Mouse (Mus musculus): ENCODE results near the gene Eefsec.

Gene Eefsec

GRCm38 (mm10) chr6:88342965-88343364, 103.4 kb downstream of the Eefsec start:
- DNase-seq (ENCODE audit: low spot score) = no peak

- no peak for DNase-seq (ENCODE audit: low spot score)
These were observed 105.2 kb downstream of the Eefsec start for GRCm38 (mm10) chr6:88341182-88341581.

- DNase-seq (ENCODE audit: low spot score) = no peak
These were observed 105.6 kb downstream of the Eefsec start for GRCm38 (mm10) chr6:88340761-88341160.

- DNase-seq (ENCODE audit: low spot score) = no peak
These were observed 117.0 kb downstream of the Eefsec start for GRCm38 (mm10) chr6:88329336-88329735.

GRCm38 (mm10) chr6:88321879-88322278, 124.5 kb downstream of the Eefsec start:
- DNase-seq (ENCODE audit: low spot score) = peak; percentile 54

GRCm38 (mm10) chr6:88321253-88321652, 125.1 kb downstream of the Eefsec start:
- no peak for DNase-seq (ENCODE audit: low spot score)

GRCm38 (mm10) chr6:88319735-88320134, 126.6 kb downstream of the Eefsec start:
- DNase-seq (ENCODE audit: low spot score) = no peak

- no peak for DNase-seq (ENCODE audit: low spot score)
These were observed 131.0 kb downstream of the Eefsec start for GRCm38 (mm10) chr6:88315295-88315694.

- no peak for DNase-seq (ENCODE audit: low spot score)
These were observed 132.4 kb downstream of the Eefsec start for GRCm38 (mm10) chr6:88313937-88314336.

- no peak for DNase-seq (ENCODE audit: low spot score)
These were observed 134.7 kb downstream of the Eefsec start for GRCm38 (mm10) chr6:88311593-88311992.

- no peak for DNase-seq (ENCODE audit: low spot score)
These were observed 140.1 kb downstream of the Eefsec start for GRCm38 (mm10) chr6:88306100-88306746.

GRCm38 (mm10) chr6:88301234-88301633, 145.1 kb downstream of the Eefsec start:
- DNase-seq (ENCODE audit: low spot score) = no peak

- DNase-seq (ENCODE audit: low spot score) = no peak
These were observed 146.8 kb downstream of the Eefsec start for GRCm38 (mm10) chr6:88299491-88299890.

GRCm38 (mm10) chr6:88292274-88292909, 153.9 kb downstream of the Eefsec start:
- DNase-seq (ENCODE audit: low spot score) = no peak

- no peak for DNase-seq (ENCODE audit: low spot score)
These were observed 156.1 kb downstream of the Eefsec start for GRCm38 (mm10) chr6:88290129-88290766.

- no peak for DNase-seq (ENCODE audit: low spot score)
These were observed 168.2 kb downstream of the Eefsec start for GRCm38 (mm10) chr6:88278141-88278540.

- no peak for DNase-seq (ENCODE audit: low spot score)
These were observed 169.1 kb downstream of the Eefsec start for GRCm38 (mm10) chr6:88277242-88277641.

GRCm38 (mm10) chr6:88276221-88276620, 170.1 kb downstream of the Eefsec start:
- DNase-seq (ENCODE audit: low spot score) = no peak

GRCm38 (mm10) chr6:88274623-88275022, 171.7 kb downstream of the Eefsec start:
- DNase-seq (ENCODE audit: low spot score) = no peak

- DNase-seq (ENCODE audit: low spot score) = no peak
These were observed 178.4 kb downstream of the Eefsec start for GRCm38 (mm10) chr6:88267970-88268369.

- no peak for DNase-seq (ENCODE audit: low spot score)
These were observed 179.3 kb downstream of the Eefsec start for GRCm38 (mm10) chr6:88267068-88267467.

- no peak for DNase-seq (ENCODE audit: low spot score)
These were observed 180.3 kb downstream of the Eefsec start for GRCm38 (mm10) chr6:88266055-88266454.

GRCm38 (mm10) chr6:88265355-88265754, 181.0 kb downstream of the Eefsec start:
- no peak for DNase-seq (ENCODE audit: low spot score)
